ENCODE assay signal across 21 mouse cellular contexts in genomic region chr10:30167700-30168099, GRCm38 (mm10). TPM values are rescaled to one million over a fixed set of nuclear protein-coding genes. Genes with fewer than 3 reads are reported as not detected.
A peak's percentile ranks its signal among the peaks of the same experiment; 100 is the strongest.
DNase-seq lines count a peak whose midpoint lies in the region; ATAC-seq and TF ChIP-seq lines count a peak whose summit lies in the region.
"Had no signal": no experiment of that assay in that cellular context is flagged by ENCODE, and none has a peak within 500 bp of the region (broad histone marks: within the 10 kb centered on the region; RNA-seq: fewer than 3 reads in every experiment).

No protein-coding gene starts in this region.

- no peak overlapping the region for H3K27ac ChIP-seq in embryonic facial prominence, embryonic 11.5 days (replicated peaks; ENCODE audit: low read depth, low read length)
- no peak overlapping the region for H3K27ac ChIP-seq in embryonic facial prominence, embryonic 10.5 days (replicated peaks)
- no peak overlapping the region for H3K27ac ChIP-seq in lung, embryonic 15.5 days
- no peak overlapping the region for H3K27ac ChIP-seq in lung, postnatal 0 days (ENCODE audit: low read length)
- no peak overlapping the region for H3K27ac ChIP-seq in hindbrain, embryonic 12.5 days
- no peak overlapping the region for H3K27ac ChIP-seq in midbrain, embryonic 14.5 days (replicated peaks; ENCODE audit: low read depth, low read length)
- H3K27ac ChIP-seq: forebrain, embryonic 15.5 days; heart, adult 2 months; heart, embryonic 15.5 days; hindbrain, embryonic 14.5 days had no signal

- H3K27me3 ChIP-seq in embryonic facial prominence, embryonic 11.5 days (ENCODE audit: control insufficient read depth, insufficient read depth, low read length): no peaks in the 10 kb centered on the region
- H3K27me3 ChIP-seq in embryonic facial prominence, embryonic 10.5 days (replicated peaks; ENCODE audit: low read depth, poor library complexity, severe bottlenecking): no peaks in the 10 kb centered on the region
- no peaks in the 10 kb centered on the region for H3K27me3 ChIP-seq in lung, embryonic 15.5 days
- no peaks in the 10 kb centered on the region for H3K27me3 ChIP-seq in lung, postnatal 0 days (replicated peaks; ENCODE audit: insufficient read depth, low read length)
- H3K27me3 ChIP-seq in hindbrain, embryonic 12.5 days: no peaks in the 10 kb centered on the region
- H3K27me3 ChIP-seq in midbrain, embryonic 14.5 days (ENCODE audit: control insufficient read depth, insufficient read depth, low read length): no peaks in the 10 kb centered on the region
- H3K27me3 ChIP-seq: CH12.LX; forebrain, embryonic 15.5 days; heart, embryonic 15.5 days had no signal

- H3K9ac ChIP-seq in embryonic facial prominence, embryonic 11.5 days (replicated peaks; ENCODE audit: low read length): no peak overlapping the region
- H3K9ac ChIP-seq in lung, embryonic 15.5 days: no peak overlapping the region
- no peak overlapping the region for H3K9ac ChIP-seq in lung, postnatal 0 days (replicated peaks; ENCODE audit: low read depth)
- H3K9ac ChIP-seq in hindbrain, embryonic 12.5 days: no peak overlapping the region
- no peak overlapping the region for H3K9ac ChIP-seq in midbrain, embryonic 14.5 days (replicated peaks; ENCODE audit: low read length)
- H3K9ac ChIP-seq: forebrain, embryonic 15.5 days; heart, embryonic 15.5 days; hindbrain, embryonic 14.5 days had no signal

- peak; percentile 56 for DNase-seq in embryonic facial prominence, embryonic 11.5 days (ENCODE audit: low spot score)
- DNase-seq in embryonic facial prominence, embryonic 10.5 days (ENCODE audit: low spot score): no peak
- no peak for DNase-seq in lung, postnatal 0 days (ENCODE audit: low spot score)
- peak; percentile 17 for DNase-seq in NIH3T3 (ENCODE audit: low read depth)
- peak; percentile 40 for DNase-seq in forelimb bud, embryonic 11.5 days (ENCODE audit: low read depth, low spot score)
- DNase-seq in midbrain, embryonic 14.5 days: no peak
- DNase-seq: adrenal gland, adult 2 months; adrenal gland, postnatal 25 days; cerebellum, adult 18-20 months; cerebellum, adult 9-11 months; cerebellum, postnatal 36 days; gastrocnemius, postnatal 10 days; heart, adult 2 months; heart, postnatal 14 days had no signal

- ATAC-seq in embryonic facial prominence, embryonic 11.5 days (replicated peaks; ENCODE audit: insufficient number of reproducible peaks, low FRiP score, low TSS enrichment, low read depth): 0 out of 2 replicates have a peak, but pooled peaks have one; percentile 44
- peak; percentile 55; the same call in 1 of the 2 replicates for ATAC-seq in lung, embryonic 15.5 days (ENCODE audit: borderline replicate concordance, extremely low read depth, low FRiP score, low TSS enrichment)
- ATAC-seq in lung, postnatal 0 days: no peak
- no peak for ATAC-seq in hindbrain, embryonic 12.5 days (ENCODE audit: low FRiP score)
- no peak for ATAC-seq in midbrain, embryonic 14.5 days (ENCODE audit: low FRiP score, low TSS enrichment)
- ATAC-seq: forebrain, embryonic 15.5 days had no signal

- H3K9me3 ChIP-seq in embryonic facial prominence, embryonic 11.5 days (replicated peaks; ENCODE audit: control insufficient read depth, low read length): no peaks in the 10 kb centered on the region
- no peaks in the 10 kb centered on the region for H3K9me3 ChIP-seq in embryonic facial prominence, embryonic 10.5 days
- H3K9me3 ChIP-seq in lung, embryonic 15.5 days: no peaks in the 10 kb centered on the region; the same call in 1 of the 2 replicates
- H3K9me3 ChIP-seq in lung, postnatal 0 days (ENCODE audit: low read length): no peaks in the 10 kb centered on the region
- no peaks in the 10 kb centered on the region for H3K9me3 ChIP-seq in hindbrain, embryonic 12.5 days (replicated peaks)
- H3K9me3 ChIP-seq in midbrain, embryonic 14.5 days (ENCODE audit: control insufficient read depth, low read length): no peaks in the 10 kb centered on the region
- H3K9me3 ChIP-seq: forebrain, embryonic 15.5 days; heart, embryonic 15.5 days had no signal

- H3K36me3 ChIP-seq in embryonic facial prominence, embryonic 11.5 days (replicated peaks; ENCODE audit: control insufficient read depth, insufficient read depth, low read depth, low read length): no peaks in the 10 kb centered on the region
- no peaks in the 10 kb centered on the region for H3K36me3 ChIP-seq in embryonic facial prominence, embryonic 10.5 days (replicated peaks)
- no peaks in the 10 kb centered on the region for H3K36me3 ChIP-seq in lung, embryonic 15.5 days
- no peaks in the 10 kb centered on the region for H3K36me3 ChIP-seq in lung, postnatal 0 days (ENCODE audit: insufficient read depth, low read length)
- H3K36me3 ChIP-seq in hindbrain, embryonic 12.5 days: no peaks in the 10 kb centered on the region
- no peaks in the 10 kb centered on the region for H3K36me3 ChIP-seq in midbrain, embryonic 14.5 days (ENCODE audit: control insufficient read depth, insufficient read depth, low read length)
- H3K36me3 ChIP-seq: forebrain, embryonic 15.5 days; heart, embryonic 15.5 days had no signal

- WGBS in embryonic facial prominence, embryonic 11.5 days: 44% methylated on average over 4 of the region's 4 CpGs
- WGBS in embryonic facial prominence, embryonic 10.5 days: 64% methylated on average over 4 of the region's 4 CpGs
- 63% methylated on average over 4 of the region's 4 CpGs for WGBS in lung, embryonic 15.5 days
- 66% methylated on average over 4 of the region's 4 CpGs for WGBS in lung, postnatal 0 days
- WGBS in hindbrain, embryonic 12.5 days: 79% methylated on average over 4 of the region's 4 CpGs
- 93% methylated on average over 4 of the region's 4 CpGs for WGBS in midbrain, embryonic 14.5 days

- no peak for TF ChIP-seq EP300 in lung, postnatal 0 days (IDR thresholded peaks at IDR 0.05)

- H3K4me3 ChIP-seq in embryonic facial prominence, embryonic 11.5 days (ENCODE audit: low read depth, low read length): no peak overlapping the region
- H3K4me3 ChIP-seq in embryonic facial prominence, embryonic 10.5 days: no peak overlapping the region
- no peak overlapping the region for H3K4me3 ChIP-seq in lung, embryonic 15.5 days
- no peak overlapping the region for H3K4me3 ChIP-seq in lung, postnatal 0 days (ENCODE audit: low read depth, low read length)
- no peak overlapping the region for H3K4me3 ChIP-seq in hindbrain, embryonic 12.5 days
- H3K4me3 ChIP-seq in midbrain, embryonic 14.5 days (replicated peaks; ENCODE audit: low read depth, low read length): no peak overlapping the region
- H3K4me3 ChIP-seq: forebrain, embryonic 15.5 days; heart, adult 2 months; heart, embryonic 15.5 days had no signal

- no peak for TF ChIP-seq CTCF in lung, postnatal 0 days (IDR thresholded peaks at IDR 0.05)

- no peaks in the 10 kb centered on the region for H3K4me1 ChIP-seq in embryonic facial prominence, embryonic 11.5 days (ENCODE audit: control insufficient read depth, insufficient read depth, low read length)
- H3K4me1 ChIP-seq in embryonic facial prominence, embryonic 10.5 days: no peaks in the 10 kb centered on the region
- no peaks in the 10 kb centered on the region for H3K4me1 ChIP-seq in lung, embryonic 15.5 days
- no peaks in the 10 kb centered on the region for H3K4me1 ChIP-seq in lung, postnatal 0 days (ENCODE audit: insufficient read depth, low read depth, low read length)
- no peaks in the 10 kb centered on the region for H3K4me1 ChIP-seq in hindbrain, embryonic 12.5 days
- H3K4me1 ChIP-seq in midbrain, embryonic 14.5 days (ENCODE audit: control insufficient read depth, insufficient read depth, low read length): no peaks in the 10 kb centered on the region
- H3K4me1 ChIP-seq: forebrain, embryonic 15.5 days; heart, embryonic 15.5 days had no signal

- no peak overlapping the region for H3K4me2 ChIP-seq in embryonic facial prominence, embryonic 11.5 days (ENCODE audit: low read depth, low read length)
- no peak overlapping the region for H3K4me2 ChIP-seq in lung, embryonic 15.5 days
- no peak overlapping the region for H3K4me2 ChIP-seq in lung, postnatal 0 days (replicated peaks; ENCODE audit: low read depth, low read length)
- H3K4me2 ChIP-seq in hindbrain, embryonic 12.5 days (replicated peaks): no peak overlapping the region
- H3K4me2 ChIP-seq in midbrain, embryonic 14.5 days (ENCODE audit: low read length): no peak overlapping the region
- H3K4me2 ChIP-seq: forebrain, embryonic 15.5 days; heart, embryonic 11.5 days; heart, embryonic 15.5 days; hindbrain, embryonic 14.5 days had no signal

RNA-seq across cellular contexts. Expression of gene Cenpw, which starts 32.7 kb away (rescaled TPM):
- 59.4 and 60.8 TPM in 2 replicates for polyA plus RNA-seq in embryonic facial prominence, embryonic 11.5 days (2014; fragmentation: Nextera tagmentation; extraction: Ambion mirVana)
- polyA plus RNA-seq in embryonic facial prominence, embryonic 10.5 days (2016; fragmentation: Nextera tagmentation; extraction: Ambion mirVana): 65.9 and 72.3 TPM in 2 replicates
- polyA plus RNA-seq in lung, embryonic 15.5 days (2015; fragmentation: Nextera tagmentation; extraction: Ambion mirVana): 41.0 and 43.6 TPM in 2 replicates
- 6.0 and 7.1 TPM in 2 replicates for polyA plus RNA-seq in lung, postnatal 0 days (2015; fragmentation: Nextera tagmentation; extraction: Ambion mirVana)
- polyA plus RNA-seq in hindbrain, embryonic 12.5 days (2016; fragmentation: Nextera tagmentation; extraction: Ambion mirVana): 24.2 and 30.0 TPM in 2 replicates
- 16.2 and 16.9 TPM in 2 replicates for polyA plus RNA-seq in midbrain, embryonic 14.5 days (2014; fragmentation: Nextera tagmentation; extraction: Ambion mirVana)

Comparison
In these comparisons a context has a peak if more than half of its experiments do, and no peak if none do; other contexts are left out.
1. ATAC-seq: peak in embryonic facial prominence, embryonic 11.5 days (single experiment) and lung, embryonic 15.5 days (single experiment); none in lung, postnatal 0 days (single experiment), hindbrain, embryonic 12.5 days (single experiment) and midbrain, embryonic 14.5 days (single experiment).
2. DNase-seq: peak in embryonic facial prominence, embryonic 11.5 days (single experiment), NIH3T3 (single experiment) and forelimb bud, embryonic 11.5 days (single experiment); none in embryonic facial prominence, embryonic 10.5 days (single experiment), lung, postnatal 0 days (single experiment) and midbrain, embryonic 14.5 days (single experiment).